Mouse (Mus musculus) erythroblast, adult 5-6 weeks (primary cell): ENCODE data around the gene Ormdl3. TPM values are rescaled to one million over a fixed set of nuclear protein-coding genes. Genes with fewer than 3 reads are reported as not detected.
"Not testable (repeated sequence)": the region's sequence is repeated elsewhere in the genome, so short reads cannot be mapped to it uniquely, and the experiment has no call there.

Experiments
- ATAC-seq: replicated peaks from 2 replicates; pipeline ENCODE4 v1.8.0; 2016; ENCODE audit warnings: moderate number of reproducible peaks, mild to moderate bottlenecking, moderate TSS enrichment, inconsistent platforms; ENCODE audit not compliant: poor library complexity, low FRiP score, severe bottlenecking
- total RNA-seq, 2 experiments: library from RNA; stranded (forward) in 1 of 2; stranded (reverse) in 1 of 2; fragments of 150-400 nt in 1 of 2; fragments of 200-764, 138-1000 nt in 1 of 2; gene quantifications; 2 replicates each; pipeline versions ENCODE4 v1.2.3 to v1.2.4; 2015 to 2017; ENCODE audit warnings: low replicate concordance in 2 of 2

Gene Ormdl3
- total RNA-seq (2015; ENCODE audit: low replicate concordance): 20.5 and 31.9 TPM in 2 replicates
- 37.9 and 51.6 TPM in 2 replicates for total RNA-seq (2017; ENCODE audit: low replicate concordance)

- peak; percentile 66 for ATAC-seq
Measured at GRCm38 (mm10) chr11:98586892-98587563, at the start of gene Ormdl3. Gene Ormdl3, minus strand, starts transcription at chr11:98587368.

GRCm38 (mm10) chr11:98635312-98635970 lies 48.3 kb upstream of the Ormdl3 start:
- peak; percentile 94 for ATAC-seq

GRCm38 (mm10) chr11:98630646-98631045 lies 43.5 kb upstream of the Ormdl3 start:
- no peak for ATAC-seq

- no peak for ATAC-seq
Measured at GRCm38 (mm10) chr11:98628706-98629105, 41.5 kb upstream of the Ormdl3 start.

GRCm38 (mm10) chr11:98625611-98626410 lies 38.6 kb upstream of the Ormdl3 start, which contains the start of the genes Gm12355 and Gsdma3:
Gene Gm12355, minus strand, starts transcription at chr11:98625661.
Gene Gsdma3, plus strand, starts transcription at chr11:98626360.
- no peak for ATAC-seq

GRCm38 (mm10) chr11:98624381-98624780 lies 37.2 kb upstream of the Ormdl3 start:
- ATAC-seq: not testable (repeated sequence)

GRCm38 (mm10) chr11:98623981-98624380 lies 36.8 kb upstream of the Ormdl3 start:
- not testable (repeated sequence) for ATAC-seq

- ATAC-seq: no peak
Measured at GRCm38 (mm10) chr11:98620791-98621190, 33.6 kb upstream of the Ormdl3 start.

GRCm38 (mm10) chr11:98606763-98607162 lies 19.6 kb upstream of the Ormdl3 start:
- ATAC-seq: peak; percentile 88

- not testable (repeated sequence) for ATAC-seq
Measured at GRCm38 (mm10) chr11:98604911-98605310, 17.7 kb upstream of the Ormdl3 start.

GRCm38 (mm10) chr11:98603953-98604352 lies 16.8 kb upstream of the Ormdl3 start:
- no peak for ATAC-seq

GRCm38 (mm10) chr11:98602090-98602690 lies 15.0 kb upstream of the Ormdl3 start:
- 0 out of 2 replicates have a peak, but pooled peaks have one; percentile 35 for ATAC-seq

GRCm38 (mm10) chr11:98599291-98599690 lies 12.1 kb upstream of the Ormdl3 start:
- no peak for ATAC-seq

- no peak for ATAC-seq
Measured at GRCm38 (mm10) chr11:98598851-98599290, 11.7 kb upstream of the Ormdl3 start.

GRCm38 (mm10) chr11:98597991-98598390 lies 10.8 kb upstream of the Ormdl3 start, which contains the start of gene Lrrc3c:
Gene Lrrc3c, plus strand, starts transcription at chr11:98598291.
- ATAC-seq: 0 out of 2 replicates have a peak, but pooled peaks have one; percentile 3

GRCm38 (mm10) chr11:98597363-98597762 lies 10.2 kb upstream of the Ormdl3 start:
- peak; percentile 84 for ATAC-seq

- ATAC-seq: no peak
Measured at GRCm38 (mm10) chr11:98595955-98596354, 8.8 kb upstream of the Ormdl3 start.

GRCm38 (mm10) chr11:98595473-98595872 lies 8.3 kb upstream of the Ormdl3 start:
- ATAC-seq: no peak

- no peak for ATAC-seq
Measured at GRCm38 (mm10) chr11:98595021-98595420, 7.9 kb upstream of the Ormdl3 start.
